Mouse (Mus musculus) stomach, postnatal 0 days (tissue): ENCODE data around the gene Dnah5.

ENCODE experiments used
- CTCF ChIP-seq: IDR thresholded peaks from 2 replicates; pipeline ENCODE4 v1.5.1; 2016; ENCODE audit warnings: antibody characterized with exemption, low read depth, mild to moderate bottlenecking, moderate library complexity
- EP300 ChIP-seq: optimal IDR thresholded peaks from 2 replicates; pipeline ENCODE3; 2016; ENCODE audit warnings: antibody characterized with exemption

- TF ChIP-seq CTCF = no peak
- no peak for TF ChIP-seq EP300
Observed at GRCm38 (mm10) chr15:28341151-28341550, 137.6 kb downstream of the Dnah5 start.
